Mouse (Mus musculus) ES-Bruce4 (cell line): ENCODE results near the gene Pcbd1. TPM values are rescaled to one million over a fixed set of nuclear protein-coding genes. Genes with fewer than 3 reads are reported as not detected.
"Not testable (repeated sequence)": the region's sequence is repeated elsewhere in the genome, so short reads cannot be mapped to it uniquely, and the experiment has no call there.

Experiments
- H3K27ac ChIP-seq: 2 replicates; pipeline ENCODE4 v1.5.1; 2012; ENCODE audit warnings: low read length, inconsistent platforms; ENCODE audit not compliant: insufficient read depth
- H3K27me3 ChIP-seq: 2 replicates; pipeline ENCODE4 v1.6.1; 2012; ENCODE audit warnings: mild to moderate bottlenecking, low read length, inconsistent platforms; ENCODE audit not compliant: control insufficient read depth, poor library complexity, insufficient read depth, severe bottlenecking
- H3K36me3 ChIP-seq: 2 replicates; pipeline ENCODE4 v1.6.1; 2012; ENCODE audit warnings: inconsistent platforms, mild to moderate bottlenecking, low read length, moderate library complexity; ENCODE audit not compliant: control insufficient read depth, poor library complexity, insufficient read depth, severe bottlenecking
- H3K4me1 ChIP-seq: one replicate; pipeline ENCODE4 v1.8.1; 2011; ENCODE audit warnings: low read length; ENCODE audit not compliant: control insufficient read depth, insufficient read depth
- H3K4me3 ChIP-seq: 2 replicates; pipeline ENCODE4 v1.5.1; 2011; ENCODE audit warnings: low read depth, mild to moderate bottlenecking, low read length
- H3K9ac ChIP-seq: 2 replicates; pipeline ENCODE4 v1.6.1; 2012; ENCODE audit warnings: low read depth, mild to moderate bottlenecking, inconsistent platforms; ENCODE audit not compliant: poor library complexity, severe bottlenecking
- H3K9me3 ChIP-seq: replicated peaks from 2 replicates; pipeline ENCODE4 v1.6.1; 2012; ENCODE audit warnings: mild to moderate bottlenecking, low read length, inconsistent platforms; ENCODE audit not compliant: control insufficient read depth, poor library complexity, insufficient read depth, severe bottlenecking
- CTCF ChIP-seq: IDR thresholded peaks from one replicate; pipeline ENCODE4 v1.8.1; 2011; ENCODE audit warnings: low read depth, low read length
- EP300 ChIP-seq: IDR thresholded peaks from 2 replicates; pipeline ENCODE4 v1.6.1; 2011; ENCODE audit warnings: low read depth, low read length; ENCODE audit not compliant: insufficient read depth
- POLR2A ChIP-seq: IDR thresholded peaks from one replicate; pipeline ENCODE4 v1.8.1; 2011; ENCODE audit warnings: low read length; ENCODE audit not compliant: insufficient read depth
- polyA plus RNA-seq: library from polyadenylated mRNA; stranded (reverse); fragments of >200 nt; gene quantifications from 2 replicates; pipeline ENCODE4 v1.2.4, GENCODE M21; 2011; ENCODE audit warnings: low read depth; ENCODE audit not compliant: missing spikeins, insufficient read depth, insufficient read length

Gene Pcbd1
- polyA plus RNA-seq, 1 experiment: 11.9 TPM

GRCm38 (mm10) chr10:61114246-61114720 is 25.2 kb downstream of the Pcbd1 start:
- Histone ChIP-seq H3K27ac (no peak overlapping the region), H3K9me3 (no peaks in the 10 kb centered on the region), H3K27me3 (no peaks in the 10 kb centered on the region), H3K4me1 (no peaks in the 10 kb centered on the region), H3K36me3 (peaks cover 18% of the 10 kb centered on the region), H3K9ac (no peak overlapping the region), H3K4me3 (no peak overlapping the region)
- TF ChIP-seq EP300: no peak

DNA sequence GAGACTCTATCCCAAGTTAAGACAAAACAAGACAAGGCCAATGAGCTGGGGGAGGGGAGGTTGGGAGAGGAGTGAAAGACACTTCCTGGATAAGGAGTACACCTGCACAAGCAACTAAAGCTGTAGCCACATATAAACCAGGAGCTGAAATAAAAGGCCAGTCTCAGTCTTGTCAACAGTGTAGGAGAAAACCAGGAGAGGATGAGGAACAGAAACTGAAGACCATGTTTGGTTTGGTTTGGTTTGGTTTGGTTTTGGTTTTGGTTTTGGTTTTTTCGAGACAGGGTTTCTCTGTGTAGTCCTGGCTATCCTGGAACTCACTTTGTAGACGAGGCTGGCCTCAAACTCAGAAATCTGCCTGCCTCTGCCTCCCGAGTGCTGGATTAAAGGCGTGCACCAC is 32.6 kb downstream of the Pcbd1 start:
- peaks cover 17% of the 10 kb centered on the region for H3K36me3 ChIP-seq
- H3K27me3 ChIP-seq, H3K9me3 ChIP-seq: not testable (repeated sequence)

GRCm38 (mm10) chr10:61123276-61123913 is 34.3 kb downstream of the Pcbd1 start:
- TF ChIP-seq POLR2A (no peak), CTCF (no peak), EP300 (no peak)
- H3K9me3 ChIP-seq: no peaks in the 10 kb centered on the region
- no peak overlapping the region for H3K27ac ChIP-seq
- no peaks in the 10 kb centered on the region for H3K4me1 ChIP-seq
- H3K4me3 ChIP-seq: no peak overlapping the region
- H3K27me3 ChIP-seq: no peaks in the 10 kb centered on the region
- H3K36me3 ChIP-seq: peaks cover 13% of the 10 kb centered on the region
- no peak overlapping the region for H3K9ac ChIP-seq

More for the DNA sequence above, 32.6 kb downstream of the Pcbd1 start:
- not testable (repeated sequence) for H3K4me1 ChIP-seq, H3K27ac ChIP-seq, H3K9ac ChIP-seq, H3K4me3 ChIP-seq

DNA sequence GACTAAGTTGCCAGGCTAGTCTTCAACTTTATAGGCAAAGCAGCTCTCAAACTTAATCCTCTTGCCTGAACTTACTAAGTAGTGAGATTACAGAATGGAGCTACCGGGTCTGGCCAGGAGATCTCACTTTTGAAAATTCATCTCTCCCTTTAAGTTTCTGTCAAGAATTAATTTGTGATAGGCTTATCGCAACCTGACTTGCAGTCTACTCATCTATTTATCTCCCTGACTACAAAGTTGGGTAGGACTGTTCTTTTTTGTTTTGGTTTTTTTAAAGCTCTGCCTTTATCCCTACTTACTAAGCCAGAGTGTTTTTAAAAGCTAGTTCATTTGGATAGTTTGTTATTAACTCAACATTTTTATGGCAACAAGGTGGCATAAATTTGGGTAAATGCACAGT is 35.3 kb downstream of the Pcbd1 start:
- Histone ChIP-seq H3K4me1 (no peaks in the 10 kb centered on the region), H3K27ac (no peak overlapping the region), H3K9ac (no peak overlapping the region), H3K27me3 (no peaks in the 10 kb centered on the region), H3K9me3 (no peaks in the 10 kb centered on the region), H3K36me3 (peaks cover 13% of the 10 kb centered on the region), H3K4me3 (no peak overlapping the region)
- TF ChIP-seq EP300 (no peak), CTCF (no peak), POLR2A (no peak)

GRCm38 (mm10) chr10:61128701-61129365 is 39.7 kb downstream of the Pcbd1 start:
- TF ChIP-seq POLR2A: no peak
- TF ChIP-seq EP300: no peak
- no peak for TF ChIP-seq CTCF
- H3K27ac ChIP-seq: no peak overlapping the region
- no peaks in the 10 kb centered on the region for H3K27me3 ChIP-seq
- H3K9ac ChIP-seq: no peak overlapping the region
- no peaks in the 10 kb centered on the region; the same call in 1 of the 2 replicates for H3K36me3 ChIP-seq
- H3K9me3 ChIP-seq: no peaks in the 10 kb centered on the region
- H3K4me1 ChIP-seq: no peaks in the 10 kb centered on the region
- no peak overlapping the region for H3K4me3 ChIP-seq

- Histone ChIP-seq H3K4me1 (no peaks in the 10 kb centered on the region), H3K9me3 (no peaks in the 10 kb centered on the region), H3K9ac (no peak overlapping the region), H3K36me3 (no peaks in the 10 kb centered on the region; the same call in 1 of the 2 replicates), H3K27me3 (no peaks in the 10 kb centered on the region), H3K27ac (no peak overlapping the region), H3K4me3 (no peak overlapping the region)
- TF ChIP-seq EP300 (no peak), CTCF (no peak), POLR2A (no peak)
These were observed 41.8 kb downstream of the Pcbd1 start for GRCm38 (mm10) chr10:61130959-61131358.
